Mouse (Mus musculus) neural tube, embryonic 11.5 days (tissue): ENCODE measurements at regions not wholly inside any gene's neighbourhood (a gene's known extent, or its start where the extent isn't known, plus 50 kb on each side); places are given as distances from the start of the nearest gene placed in this dataset.
A peak's percentile ranks its signal among the peaks of the same experiment; 100 is the strongest.
"Not testable (repeated sequence)": the region's sequence is repeated elsewhere in the genome, so short reads cannot be mapped to it uniquely, and the experiment has no call there.

Experiments
- ATAC-seq: fragments of 200-750 bp; cut with Nextera tagmentation; 2 replicates; pipeline ENCODE4 v1.8.0; 2017; ENCODE audit warnings: moderate number of reproducible peaks, mild to moderate bottlenecking, moderate TSS enrichment, moderate library complexity; ENCODE audit not compliant: insufficient read depth, low FRiP score, low TSS enrichment
- DNase-seq: peaks from one replicate; pipeline ENCODE4 v3.0.0-alpha.2; 2015; ENCODE audit warnings: low spot score
- H3K27ac ChIP-seq: fragments of 300-500 bp; sonication (generic); 2 replicates; pipeline ENCODE4 v1.5.1; 2014; ENCODE audit warnings: low read depth, mild to moderate bottlenecking, low read length
- H3K27me3 ChIP-seq: fragments of 300-500 bp; sonication (generic); 2 replicates; pipeline ENCODE4 v1.6.1; 2014; ENCODE audit warnings: mild to moderate bottlenecking, low read length, mixed read lengths; ENCODE audit not compliant: control insufficient read depth, insufficient read depth
- H3K36me3 ChIP-seq: fragments of 300-500 bp; sonication (generic); 2 replicates; pipeline ENCODE4 v1.6.1; 2014; ENCODE audit warnings: mild to moderate bottlenecking, low read length, moderate library complexity, mixed read lengths; ENCODE audit not compliant: control insufficient read depth, insufficient read depth
- H3K4me1 ChIP-seq: fragments of 300-500 bp; sonication (generic); 2 replicates; pipeline ENCODE4 v1.6.1; 2014; ENCODE audit warnings: low read length, mixed read lengths; ENCODE audit not compliant: control insufficient read depth, insufficient read depth
- H3K4me2 ChIP-seq: fragments of 300-500 bp; sonication (generic); 2 replicates; pipeline ENCODE4 v1.6.1; 2014; ENCODE audit warnings: low read depth, mild to moderate bottlenecking, moderate library complexity
- H3K4me3 ChIP-seq: fragments of 300-500 bp; sonication (generic); 2 replicates; pipeline ENCODE4 v1.5.1; 2014; ENCODE audit warnings: low read depth, low read length
- H3K9ac ChIP-seq: fragments of 300-500 bp; sonication (generic); 2 replicates; pipeline ENCODE4 v1.6.1; 2014; ENCODE audit warnings: mild to moderate bottlenecking, low read length
- H3K9me3 ChIP-seq: fragments of 300-500 bp; sonication (generic); 2 replicates; pipeline ENCODE4 v1.6.1; 2016; ENCODE audit warnings: low read length; ENCODE audit not compliant: control insufficient read depth
- WGBS: fragments of 180-500 bp; shearing (Covaris S2); extraction: QIAGEN DNeasy Blood & Tissue Kit; methylation state at CpG from one replicate; pipeline ENCODE4 v1.1.7; 2014; 5-methylcytosine and 5-hydroxymethylcytosine counted together

DNA sequence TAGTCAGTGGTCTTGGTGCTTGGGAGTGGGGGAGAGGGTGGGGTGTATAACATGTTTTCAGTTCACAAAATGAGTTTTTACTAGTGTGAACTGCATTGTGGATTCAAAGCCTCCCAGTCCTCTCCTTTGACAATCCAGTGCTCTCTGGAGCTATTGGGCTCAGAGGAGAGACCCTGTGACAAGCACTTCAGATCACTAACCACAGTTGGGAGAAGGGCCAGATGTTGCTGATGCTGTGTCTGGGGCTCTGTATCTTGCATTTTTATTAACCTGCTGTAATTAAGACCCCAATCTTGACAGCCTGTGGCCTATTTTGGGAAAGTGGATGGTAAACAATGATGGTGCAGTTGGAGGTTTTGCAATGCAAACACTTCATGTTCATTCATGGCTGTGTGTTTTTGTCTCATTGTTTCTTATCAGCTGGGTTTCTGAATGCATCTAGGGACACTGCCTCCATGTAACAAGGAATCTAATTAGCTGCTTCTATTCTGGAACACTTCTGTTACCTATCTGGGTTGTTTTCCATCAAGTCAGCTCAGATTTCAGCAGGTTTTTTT, 320.0 kb upstream of the Ift57 start:
- Histone ChIP-seq H3K4me1 (no peaks in the 10 kb centered on the region), H3K9ac (no peak overlapping the region), H3K27ac (no peak overlapping the region), H3K27me3 (no peaks in the 10 kb centered on the region), H3K9me3 (no peaks in the 10 kb centered on the region), H3K36me3 (no peaks in the 10 kb centered on the region), H3K4me3 (no peak overlapping the region), H3K4me2 (no peak overlapping the region)
- ATAC-seq (no peak), DNase-seq (no peak)

DNA sequence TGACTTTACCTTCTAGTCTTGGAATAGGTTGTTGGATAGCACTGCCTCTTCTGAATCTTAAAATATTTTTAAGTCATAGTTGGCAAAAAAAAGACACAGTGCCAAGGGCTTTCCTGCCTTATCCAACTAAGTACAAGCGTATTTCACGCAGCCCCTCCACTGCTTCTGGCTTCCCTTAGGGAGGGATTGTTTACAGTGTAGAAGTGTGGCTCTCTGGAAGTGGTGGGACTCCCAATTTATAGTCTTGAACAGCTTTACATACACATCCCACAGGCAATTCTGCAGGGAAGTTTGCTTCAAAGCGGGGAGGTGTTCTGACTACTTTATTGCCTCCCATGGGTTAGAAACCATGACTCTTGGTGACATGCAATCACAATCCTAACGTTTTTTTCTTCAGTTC, 310.9 kb upstream of the Ift57 start:
- H3K36me3 ChIP-seq, result no peaks in the 10 kb centered on the region
- H3K4me3 ChIP-seq, result no peak overlapping the region
- H3K9ac ChIP-seq, result no peak overlapping the region
- DNase-seq (no peak), ATAC-seq (no peak)
- no peaks in the 10 kb centered on the region for H3K9me3 ChIP-seq
- WGBS, result 57% methylated on average over 4 of the region's 4 CpGs
- no peak overlapping the region for H3K27ac ChIP-seq
- H3K27me3 ChIP-seq, result no peaks in the 10 kb centered on the region
- H3K4me2 ChIP-seq, result no peak overlapping the region
- H3K4me1 ChIP-seq, result no peaks in the 10 kb centered on the region

DNA sequence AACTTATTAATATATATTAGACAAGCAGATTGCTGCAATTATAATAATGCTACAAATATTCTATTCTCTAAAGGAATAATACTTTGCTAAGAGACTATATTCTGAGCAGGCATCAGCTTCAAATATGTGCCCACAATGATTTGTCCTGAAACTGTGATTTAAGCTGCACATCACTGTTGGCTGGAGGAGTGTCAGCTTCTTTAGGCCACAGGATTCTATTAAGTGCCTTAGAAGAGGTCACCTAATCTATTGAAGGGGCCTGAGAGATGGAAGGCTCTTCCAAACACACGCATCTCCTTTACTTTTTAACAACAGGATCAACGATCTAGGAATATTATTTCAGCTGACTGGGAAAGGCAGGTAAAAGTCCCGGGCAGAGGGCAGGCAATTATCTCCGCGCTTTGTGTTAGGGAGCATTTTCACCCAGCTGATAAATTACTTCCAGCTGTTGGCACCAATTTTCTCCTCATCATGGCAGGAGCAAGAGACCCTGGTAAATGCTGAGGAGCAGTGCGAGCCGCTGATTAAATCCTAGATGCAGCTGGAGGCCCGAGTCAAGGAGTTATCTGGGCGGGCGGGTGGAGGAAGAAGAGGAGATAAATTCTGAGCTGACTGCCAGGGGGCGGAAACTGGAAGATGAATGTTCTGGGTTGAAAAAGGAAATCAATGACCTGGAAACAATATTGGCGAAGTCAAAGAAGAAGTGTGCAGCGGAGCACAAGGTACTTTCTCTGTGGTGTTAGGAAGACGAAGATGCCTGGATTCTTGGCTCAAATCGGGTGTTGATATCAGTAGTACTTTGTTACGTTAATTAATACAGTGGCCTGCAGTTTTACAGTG, 290.9 kb upstream of the Ift57 start:
- DNase-seq (peak; percentile 67), ATAC-seq (peak; percentile 89)
- Histone ChIP-seq H3K9me3 (no peaks in the 10 kb centered on the region), H3K27ac (peak overlapping the region; percentile 49; the same call in 1 of the 2 replicates), H3K4me1 (no peaks in the 10 kb centered on the region), H3K9ac (no peak overlapping the region), H3K36me3 (no peaks in the 10 kb centered on the region), H3K4me3 (no peak overlapping the region), H3K4me2 (peak overlapping the region; percentile 30), H3K27me3 (no peaks in the 10 kb centered on the region)
- WGBS, result 10% methylated on average over 16 of the region's 16 CpGs

GRCm38 (mm10) chr16:49409235-49409634, 289.8 kb upstream of the Ift57 start:
- Histone ChIP-seq H3K36me3 (no peaks in the 10 kb centered on the region), H3K27ac (no peak overlapping the region), H3K4me1 (no peaks in the 10 kb centered on the region), H3K9me3 (no peaks in the 10 kb centered on the region), H3K4me3 (no peak overlapping the region), H3K9ac (no peak overlapping the region), H3K27me3 (no peaks in the 10 kb centered on the region), H3K4me2 (no peak overlapping the region)
- ATAC-seq (no peak), DNase-seq (no peak)
- WGBS, result 82% methylated on average over 4 of the region's 4 CpGs

GRCm38 (mm10) chr16:49430296-49430695, 268.7 kb upstream of the Ift57 start:
- H3K4me1 ChIP-seq, result no peaks in the 10 kb centered on the region
- H3K4me2 ChIP-seq, result no peak overlapping the region
- no peak overlapping the region for H3K27ac ChIP-seq
- H3K9me3 ChIP-seq, result no peaks in the 10 kb centered on the region
- DNase-seq (no peak), ATAC-seq (no peak)
- H3K27me3 ChIP-seq, result no peaks in the 10 kb centered on the region
- H3K36me3 ChIP-seq, result no peaks in the 10 kb centered on the region
- 85% methylated on average over 1 of the region's 1 CpGs for WGBS
- no peak overlapping the region for H3K9ac ChIP-seq
- H3K4me3 ChIP-seq, result no peak overlapping the region

- Histone ChIP-seq H3K4me3 (no peak overlapping the region), H3K4me1 (no peaks in the 10 kb centered on the region), H3K4me2 (no peak overlapping the region), H3K36me3 (no peaks in the 10 kb centered on the region), H3K27ac (no peak overlapping the region), H3K27me3 (no peaks in the 10 kb centered on the region), H3K9me3 (no peaks in the 10 kb centered on the region), H3K9ac (no peak overlapping the region)
- ATAC-seq (no peak), DNase-seq (no peak)
- 82% methylated on average over 2 of the region's 2 CpGs for WGBS
These were observed 267.1 kb upstream of the Ift57 start for GRCm38 (mm10) chr16:49431902-49432301.

DNA sequence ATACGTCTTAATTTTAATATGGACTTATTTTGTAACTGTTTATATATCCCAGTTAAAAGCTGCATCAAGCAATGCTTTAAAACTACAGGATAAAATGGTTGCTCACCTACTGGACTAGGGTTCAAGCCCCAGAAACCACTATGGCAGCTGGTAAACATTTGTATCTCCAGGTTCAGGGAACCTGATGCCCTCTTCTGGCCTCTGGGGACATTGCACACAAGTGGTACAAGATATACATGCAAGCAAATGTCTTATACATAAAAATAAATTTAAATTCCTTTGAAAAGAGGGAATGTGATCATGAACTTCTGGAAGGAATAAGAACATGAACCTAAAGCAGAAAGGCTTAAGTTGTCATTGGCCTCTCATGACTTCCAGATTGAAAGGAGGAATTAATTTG, 257.8 kb upstream of the Ift57 start:
- no peak overlapping the region for H3K4me3 ChIP-seq
- H3K36me3 ChIP-seq, result no peaks in the 10 kb centered on the region
- H3K9ac ChIP-seq, result no peak overlapping the region
- 82% methylated on average over 1 of the region's 1 CpGs for WGBS
- H3K27me3 ChIP-seq, result no peaks in the 10 kb centered on the region
- no peak overlapping the region for H3K27ac ChIP-seq
- DNase-seq (peak; percentile 29), ATAC-seq (no peak)
- H3K9me3 ChIP-seq, result no peaks in the 10 kb centered on the region
- H3K4me2 ChIP-seq, result no peak overlapping the region
- no peaks in the 10 kb centered on the region for H3K4me1 ChIP-seq

GRCm38 (mm10) chr16:49447356-49447755, 251.7 kb upstream of the Ift57 start:
- H3K4me2 ChIP-seq, H3K36me3 ChIP-seq, H3K4me1 ChIP-seq, H3K9ac ChIP-seq, H3K9me3 ChIP-seq, DNase-seq, H3K27me3 ChIP-seq, H3K4me3 ChIP-seq, ATAC-seq, H3K27ac ChIP-seq: not testable (repeated sequence)
- WGBS, result 98% methylated on average over 5 of the region's 9 CpGs

- H3K4me1 ChIP-seq, result no peaks in the 10 kb centered on the region
- no peaks in the 10 kb centered on the region for H3K9me3 ChIP-seq
- no peak overlapping the region for H3K4me2 ChIP-seq
- no peaks in the 10 kb centered on the region for H3K36me3 ChIP-seq
- no peak overlapping the region for H3K4me3 ChIP-seq
- no peak for ATAC-seq
- DNase-seq, result no peak
- no peak overlapping the region for H3K9ac ChIP-seq
- WGBS, result 81% methylated on average over 8 of the region's 8 CpGs
- no peaks in the 10 kb centered on the region for H3K27me3 ChIP-seq
- H3K27ac ChIP-seq, result no peak overlapping the region
These were observed 205.2 kb upstream of the Ift57 start for GRCm38 (mm10) chr16:49493881-49494280.
